Mouse (Mus musculus): ENCODE measurements around the gene Atat1. TPM values are rescaled to one million over a fixed set of nuclear protein-coding genes. Genes with fewer than 3 reads are reported as not detected.
A peak's percentile ranks its signal among the peaks of the same experiment; 100 is the strongest.

Atat1 gene
- polyA plus RNA-seq, 1 experiment: not detected

DNA sequence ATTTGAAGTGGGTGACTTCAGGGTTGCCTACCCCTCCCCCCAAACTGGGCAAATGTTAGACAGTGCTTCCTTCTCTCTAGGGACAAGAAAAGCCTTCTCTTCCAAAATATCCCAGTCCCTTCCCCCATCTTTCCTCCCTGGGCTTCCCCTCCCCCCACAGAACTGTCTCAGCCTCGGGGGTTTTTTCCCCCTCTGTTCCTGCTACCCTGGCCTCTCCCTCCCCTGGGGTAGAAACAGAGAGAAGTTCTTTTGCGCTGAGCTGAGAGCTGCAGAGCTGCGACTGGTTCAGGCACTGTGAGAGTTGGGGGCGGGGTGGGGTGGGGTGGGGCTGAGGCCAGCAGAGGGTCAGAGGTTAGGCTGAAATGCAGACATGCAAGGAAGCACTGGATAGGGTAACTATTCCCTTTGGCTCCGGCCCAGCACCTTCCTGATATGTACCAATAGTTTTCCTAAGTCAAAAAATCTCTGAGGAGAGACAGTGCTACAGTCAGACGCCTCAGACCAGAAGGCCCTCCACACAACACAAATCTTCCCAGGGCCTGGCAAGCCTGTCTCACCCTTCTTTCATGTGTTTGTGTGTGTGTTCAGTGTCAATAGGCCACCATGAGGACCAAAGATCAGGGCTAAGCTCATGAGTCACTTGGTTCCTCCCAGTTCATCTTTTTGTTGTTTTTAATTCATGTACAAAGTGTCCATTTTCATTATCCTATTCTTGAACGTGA lies 40.4 kb downstream of the Atat1 start:
- 21% methylated on average over 7 of the region's 7 CpGs for WGBS
- H3K27ac ChIP-seq (ENCODE audit: insufficient read depth, low read depth, low read length): peak overlapping the region; percentile 17; the same call in 1 of the 2 replicates
- TF ChIP-seq POLR2A (IDR thresholded peaks at IDR 0.05; ENCODE audit: insufficient read depth, low read depth, low read length) (no peak), CTCF (IDR thresholded peaks at IDR 0.05; ENCODE audit: insufficient read depth, low read depth, low read length) (no peak)

DNA sequence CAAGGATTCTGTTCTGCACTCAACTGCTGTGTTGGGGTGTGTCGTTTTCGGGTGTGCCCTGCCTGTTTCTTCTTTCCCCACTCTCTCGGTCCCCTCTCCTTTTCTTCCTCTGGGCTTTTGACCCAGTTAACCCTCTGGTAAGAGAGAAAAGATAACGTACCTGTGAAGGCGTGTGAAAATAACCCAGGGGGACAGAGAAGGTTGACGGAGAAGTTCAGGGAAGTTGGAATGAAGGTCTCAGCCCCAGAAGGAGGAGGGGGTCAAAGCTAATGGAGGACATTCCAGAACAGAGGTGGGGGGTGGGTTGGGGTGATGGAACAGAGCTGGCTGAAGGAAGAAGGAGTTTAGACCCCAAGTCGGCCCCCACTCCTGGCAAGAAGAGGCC lies 40.9 kb downstream of the Atat1 start:
- TF ChIP-seq CTCF (IDR thresholded peaks at IDR 0.05; ENCODE audit: insufficient read depth, low read depth, low read length) (no peak), POLR2A (IDR thresholded peaks at IDR 0.05; ENCODE audit: insufficient read depth, low read depth, low read length) (no peak)
- Histone ChIP-seq H3K4me3 (ENCODE audit: insufficient read depth, low read depth, low read length) (peak overlapping the region; percentile 53), H3K27ac (ENCODE audit: insufficient read depth, low read depth, low read length) (peak overlapping the region; percentile 17; the same call in 1 of the 2 replicates), H3K4me1 (ENCODE audit: control insufficient read depth, insufficient read depth, low read length) (peaks cover 51% of the 10 kb centered on the region)
- WGBS: 17% methylated on average over 7 of the region's 7 CpGs

More for the DNA sequence above, 40.4 kb downstream of the Atat1 start:
- Histone ChIP-seq H3K4me1 (ENCODE audit: control insufficient read depth, insufficient read depth, low read length) (peaks cover 51% of the 10 kb centered on the region), H3K4me3 (ENCODE audit: insufficient read depth, low read depth, low read length) (peak overlapping the region; percentile 53)

DNA sequence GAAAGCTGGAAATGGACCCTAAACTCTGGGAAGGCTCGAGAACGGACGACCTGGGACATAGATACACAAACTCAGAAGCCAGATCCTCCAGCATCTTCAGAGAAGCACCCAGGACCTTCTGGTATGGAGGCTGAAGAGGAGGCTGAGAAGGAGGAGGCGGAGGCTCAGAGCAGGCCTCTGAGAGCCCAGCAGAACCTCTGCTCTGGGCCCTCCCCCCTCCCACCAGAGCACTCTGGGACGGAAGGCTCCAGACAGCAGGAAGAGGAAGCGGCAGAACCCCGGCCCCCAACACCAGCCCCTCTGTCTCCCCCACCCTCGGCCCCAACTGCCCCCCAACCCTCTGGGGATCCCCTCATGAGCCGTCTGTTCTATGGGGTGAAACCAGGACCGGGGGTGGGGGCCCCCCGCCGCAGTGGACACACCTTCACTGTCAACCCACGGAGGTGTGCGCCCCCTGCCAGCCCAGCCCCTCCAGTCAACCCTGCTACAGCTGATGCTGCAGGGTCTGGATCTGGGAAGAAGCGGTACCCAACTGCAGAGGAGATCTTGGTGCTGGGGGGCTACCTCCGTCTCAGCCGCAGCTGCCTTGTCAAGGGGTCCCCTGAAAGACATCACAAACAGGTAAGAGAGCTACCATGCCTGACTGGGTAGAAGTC lies 41.6 kb downstream of the Atat1 start:
- 43% methylated on average over 17 of the region's 17 CpGs for WGBS
- Histone ChIP-seq H3K27ac (ENCODE audit: insufficient read depth, low read depth, low read length) (peak overlapping the region; percentile 17; the same call in 1 of the 2 replicates), H3K4me1 (ENCODE audit: control insufficient read depth, insufficient read depth, low read length) (peaks cover 47% of the 10 kb centered on the region), H3K4me3 (ENCODE audit: insufficient read depth, low read depth, low read length) (peak overlapping the region; percentile 53)
- TF ChIP-seq CTCF (IDR thresholded peaks at IDR 0.05; ENCODE audit: insufficient read depth, low read depth, low read length) (no peak), POLR2A (IDR thresholded peaks at IDR 0.05; ENCODE audit: insufficient read depth, low read depth, low read length) (no peak)

DNA sequence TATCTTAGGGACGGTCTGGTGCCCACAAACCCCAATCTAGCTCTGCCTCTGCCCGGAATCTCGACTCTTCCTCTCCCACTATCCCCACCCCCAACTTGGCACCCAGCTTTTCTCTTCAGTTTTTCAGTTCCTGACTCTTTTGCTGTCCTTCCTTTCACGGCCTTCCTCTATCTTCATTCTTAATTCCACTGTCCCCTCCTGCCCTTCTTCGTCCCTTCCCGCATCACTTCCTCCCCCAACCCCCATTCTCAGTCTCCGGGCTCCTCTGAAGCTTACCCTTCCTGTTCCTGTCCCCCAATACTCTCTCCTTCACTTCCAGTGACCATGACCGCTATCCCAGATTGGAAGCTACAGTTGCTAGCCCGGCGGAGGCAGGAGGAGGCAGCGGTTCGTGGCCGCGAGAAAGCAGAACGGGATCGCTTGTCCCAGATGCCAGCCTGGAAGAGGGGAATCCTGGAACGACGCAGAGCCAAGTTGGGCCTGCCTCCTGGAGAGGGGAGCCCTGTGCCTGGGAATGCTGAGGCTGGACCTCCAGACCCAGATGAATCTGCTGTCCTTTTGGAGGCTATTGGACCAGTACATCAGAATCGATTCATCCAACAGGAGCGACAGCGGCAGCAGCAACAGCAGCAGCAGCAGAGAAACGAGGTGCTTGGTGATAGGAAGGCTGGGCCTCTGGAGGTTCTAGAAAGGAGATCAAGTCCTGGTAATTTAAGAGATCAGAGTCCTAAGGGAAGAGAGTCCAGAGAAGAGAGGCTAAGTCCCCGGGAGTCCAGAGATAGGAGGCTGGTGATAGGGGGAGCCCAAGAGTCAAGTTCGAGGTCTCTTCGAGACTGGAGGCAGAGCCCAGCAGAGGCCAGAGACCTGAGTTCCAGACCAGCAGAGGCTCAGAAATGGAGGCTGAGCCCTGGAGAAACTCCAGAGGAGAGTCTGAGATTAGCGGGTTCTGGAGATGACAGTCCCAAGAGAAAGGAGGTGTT lies 42.7 kb downstream of the Atat1 start:
- peak overlapping the region; percentile 53 for H3K4me3 ChIP-seq (ENCODE audit: insufficient read depth, low read depth, low read length)
- peaks cover 47% of the 10 kb centered on the region for H3K4me1 ChIP-seq (ENCODE audit: control insufficient read depth, insufficient read depth, low read length)
- TF ChIP-seq CTCF (IDR thresholded peaks at IDR 0.05; ENCODE audit: insufficient read depth, low read depth, low read length) (no peak), POLR2A (IDR thresholded peaks at IDR 0.05; ENCODE audit: insufficient read depth, low read depth, low read length) (no peak)
- WGBS: 27% methylated on average over 26 of the region's 26 CpGs
- peak overlapping the region; percentile 75 for H3K27ac ChIP-seq (ENCODE audit: insufficient read depth, low read depth, low read length)

DNA sequence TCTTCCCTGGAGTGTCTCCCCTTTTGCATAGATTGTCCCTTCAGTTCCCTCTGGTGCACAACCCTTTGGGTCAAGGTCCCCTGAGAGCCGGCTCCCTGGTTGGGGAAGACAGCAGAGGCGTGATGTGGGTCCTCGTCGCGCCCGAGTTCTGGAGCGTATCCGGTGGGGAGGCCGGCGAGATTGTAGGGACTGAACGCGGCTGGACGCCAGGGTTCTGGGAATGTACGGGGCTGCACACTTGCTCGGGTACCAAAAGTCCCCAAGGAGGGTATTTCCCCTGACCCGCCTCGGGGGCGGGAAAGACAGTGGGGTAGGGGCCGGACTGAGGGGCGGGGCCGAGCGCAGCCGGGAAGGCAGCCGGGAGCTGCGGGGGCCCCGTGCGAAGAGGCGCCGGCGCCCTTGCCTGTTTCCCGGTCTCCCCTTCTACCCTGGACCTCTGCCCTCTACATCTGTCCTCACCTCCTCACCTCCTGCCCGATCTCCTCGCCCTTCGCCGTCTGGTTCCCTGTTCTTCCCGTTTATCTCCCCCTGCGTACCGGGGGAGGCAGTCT lies 43.5 kb downstream of the Atat1 start:
- H3K4me3 ChIP-seq (ENCODE audit: insufficient read depth, low read depth, low read length): peak overlapping the region; percentile 53
- H3K27ac ChIP-seq (ENCODE audit: insufficient read depth, low read depth, low read length): peak overlapping the region; percentile 75
- TF ChIP-seq POLR2A (IDR thresholded peaks at IDR 0.05; ENCODE audit: insufficient read depth, low read depth, low read length): no peak
- TF ChIP-seq CTCF (IDR thresholded peaks at IDR 0.05; ENCODE audit: insufficient read depth, low read depth, low read length): no peak
- H3K4me1 ChIP-seq (ENCODE audit: control insufficient read depth, insufficient read depth, low read length): peaks cover 47% of the 10 kb centered on the region
- WGBS: under 1% methylated on average over 38 of the region's 38 CpGs

DNA sequence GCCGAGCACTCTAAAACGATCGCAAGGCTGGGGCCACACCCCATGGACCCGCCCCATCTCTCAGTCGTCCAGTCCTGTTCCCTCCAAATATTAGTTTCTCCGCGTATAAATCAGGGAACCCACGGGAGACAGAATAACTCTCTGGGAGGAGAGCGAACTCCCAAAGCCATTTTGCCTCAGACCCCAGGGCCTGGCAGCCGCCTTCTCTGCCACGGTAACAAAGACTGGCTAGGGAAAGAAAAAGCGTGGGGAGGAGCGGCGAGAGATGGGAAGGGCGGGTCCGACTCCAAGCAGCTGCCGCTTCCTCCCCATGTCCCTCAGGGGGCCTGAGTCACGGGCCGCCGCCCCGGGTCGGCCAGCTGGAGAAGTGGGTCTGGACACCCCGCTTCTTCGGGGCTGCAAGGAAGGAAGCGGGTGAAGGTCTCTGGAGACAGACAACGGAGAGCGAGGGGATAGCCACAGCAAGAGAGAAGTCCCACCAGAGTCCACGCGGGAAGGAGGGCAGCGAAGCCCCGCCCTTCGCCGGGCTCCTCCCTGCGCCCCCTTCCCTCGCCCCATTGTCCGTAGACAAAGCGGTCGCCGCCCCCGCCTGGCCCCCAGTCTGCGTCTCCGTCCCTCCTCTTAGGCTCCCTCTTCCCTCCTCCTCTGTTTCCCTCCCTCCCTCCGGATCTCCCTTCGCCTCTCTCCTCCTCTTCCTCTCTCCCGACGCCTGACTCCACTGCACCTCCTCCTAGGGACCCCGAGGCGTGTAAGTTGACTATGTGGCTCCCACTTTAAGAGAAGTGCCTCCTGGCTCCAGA lies 44.2 kb downstream of the Atat1 start, which contains the start of gene Ppp1r18:
Gene Ppp1r18 (plus strand): TSS at position 113 of the 800 bp plus-strand sequence.
- TF ChIP-seq POLR2A (IDR thresholded peaks at IDR 0.05; ENCODE audit: insufficient read depth, low read depth, low read length): no peak
- no peak for TF ChIP-seq CTCF (IDR thresholded peaks at IDR 0.05; ENCODE audit: insufficient read depth, low read depth, low read length)
- under 1% methylated on average over 47 of the region's 48 CpGs for WGBS
- Histone ChIP-seq H3K4me1 (ENCODE audit: control insufficient read depth, insufficient read depth, low read length) (peaks cover 47% of the 10 kb centered on the region), H3K27ac (ENCODE audit: insufficient read depth, low read depth, low read length) (peak within 1 kb of the TSS; percentile 29), H3K4me3 (ENCODE audit: insufficient read depth, low read depth, low read length) (peak within 1 kb of the TSS; percentile 53)

DNA sequence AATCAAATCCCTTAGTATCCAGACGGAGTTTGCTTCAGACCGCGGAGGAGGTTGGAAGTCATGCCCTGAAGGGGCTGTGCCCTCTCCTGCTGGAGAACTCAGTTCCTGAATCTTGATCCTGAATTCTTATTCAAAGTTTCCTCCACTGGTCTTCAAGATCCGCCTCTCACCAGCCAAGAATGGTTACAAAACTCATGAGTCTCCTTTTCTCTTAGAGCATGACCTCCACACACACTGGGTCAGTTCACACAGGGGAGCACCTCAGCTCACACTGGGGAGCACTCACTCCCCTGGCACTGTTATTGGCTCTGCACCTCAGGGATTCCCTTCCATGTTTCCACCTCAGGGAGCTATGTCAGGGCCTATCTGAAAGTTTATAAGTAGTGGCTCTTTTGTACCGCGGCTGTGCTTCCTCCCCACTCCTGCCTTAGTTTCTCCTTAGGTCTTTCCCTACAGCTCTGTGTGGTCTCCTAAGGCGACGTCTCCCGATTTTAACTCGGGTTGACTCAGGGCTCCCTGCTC lies 45.0 kb downstream of the Atat1 start:
- H3K4me3 ChIP-seq (ENCODE audit: insufficient read depth, low read depth, low read length): no peak overlapping the region
- 35% methylated on average over 10 of the region's 10 CpGs for WGBS
- TF ChIP-seq CTCF (IDR thresholded peaks at IDR 0.05; ENCODE audit: insufficient read depth, low read depth, low read length) (no peak), POLR2A (IDR thresholded peaks at IDR 0.05; ENCODE audit: insufficient read depth, low read depth, low read length) (no peak)
- H3K4me1 ChIP-seq (ENCODE audit: control insufficient read depth, insufficient read depth, low read length): peaks cover 40% of the 10 kb centered on the region
- H3K27ac ChIP-seq (ENCODE audit: insufficient read depth, low read depth, low read length): no peak overlapping the region

Measured in olfactory bulb, adult 2 months (tissue).